Mouse (Mus musculus) kidney, postnatal 0 days (tissue): Measurements from ENCODE around the gene Prg2. TPM values are rescaled to one million over a fixed set of nuclear protein-coding genes. Genes with fewer than 3 reads are reported as not detected.
A peak's percentile ranks its signal among the peaks of the same experiment; 100 is the strongest.

Source experiments
- ATAC-seq: fragments of 200-750 bp; cut with Nextera tagmentation; replicated peaks from 2 replicates; pipeline ENCODE4 v1.8.0; 2017; ENCODE audit warnings: low read depth, moderate number of reproducible peaks, moderate TSS enrichment, moderate library complexity; ENCODE audit not compliant: low FRiP score
- DNase-seq: peaks from one replicate; pipeline ENCODE4 v3.0.0-alpha.2; 2016; ENCODE audit warnings: low spot score
- H3K27ac ChIP-seq: fragments of 300-500 bp; sonication (generic); 2 replicates; pipeline ENCODE4 v1.5.1; 2014; ENCODE audit warnings: mild to moderate bottlenecking
- H3K27me3 ChIP-seq: fragments of 300-500 bp; sonication (generic); 2 replicates; pipeline ENCODE4 v1.6.1; 2014; ENCODE audit warnings: low read length, mixed read lengths; ENCODE audit not compliant: insufficient read depth
- H3K36me3 ChIP-seq: fragments of 300-500 bp; sonication (generic); 2 replicates; pipeline ENCODE4 v1.6.1; 2014; ENCODE audit warnings: low read length, mixed read lengths; ENCODE audit not compliant: insufficient read depth
- H3K4me1 ChIP-seq: fragments of 300-500 bp; sonication (generic); replicated peaks from 2 replicates; pipeline ENCODE4 v1.6.1; 2014; ENCODE audit warnings: antibody characterized with exemption, low read length, mixed read lengths; ENCODE audit not compliant: insufficient read depth
- H3K4me2 ChIP-seq: fragments of 300-500 bp; sonication (generic); 2 replicates; pipeline ENCODE4 v1.6.1; 2014; ENCODE audit warnings: mild to moderate bottlenecking, low read length, moderate library complexity, mixed read lengths
- H3K4me3 ChIP-seq: fragments of 300-500 bp; sonication (generic); replicated peaks from 2 replicates; pipeline ENCODE4 v1.5.1; 2014; ENCODE audit warnings: low read depth, low read length
- H3K9ac ChIP-seq: fragments of 300-500 bp; sonication (generic); 2 replicates; pipeline ENCODE4 v1.6.1; 2014; ENCODE audit warnings: low read depth, low read length
- H3K9me3 ChIP-seq: fragments of 300-500 bp; sonication (generic); replicated peaks from 2 replicates; pipeline ENCODE4 v1.6.1; 2016; ENCODE audit warnings: low read length, inconsistent platforms, mixed read lengths
- CTCF ChIP-seq: IDR thresholded peaks from 2 replicates; pipeline ENCODE4 v1.5.1; 2016; ENCODE audit warnings: antibody characterized with exemption, low read depth, mild to moderate bottlenecking, moderate library complexity
- WGBS: fragments of 180-500 bp; shearing (Covaris S2); extraction: QIAGEN DNeasy Blood & Tissue Kit; methylation state at CpG from one replicate; pipeline ENCODE4 v1.1.7; 2014; 5-methylcytosine and 5-hydroxymethylcytosine counted together
- polyA plus RNA-seq: library from polyadenylated mRNA; unstranded; fragments of >200 nt; fragmentation: Nextera tagmentation; extraction: Ambion mirVana; gene quantifications from 2 replicates; pipeline ENCODE4 v1.2.1, GENCODE M21; 2015

Gene Prg2
- polyA plus RNA-seq, 1 experiment from 2014 or later: not detected

DNA sequence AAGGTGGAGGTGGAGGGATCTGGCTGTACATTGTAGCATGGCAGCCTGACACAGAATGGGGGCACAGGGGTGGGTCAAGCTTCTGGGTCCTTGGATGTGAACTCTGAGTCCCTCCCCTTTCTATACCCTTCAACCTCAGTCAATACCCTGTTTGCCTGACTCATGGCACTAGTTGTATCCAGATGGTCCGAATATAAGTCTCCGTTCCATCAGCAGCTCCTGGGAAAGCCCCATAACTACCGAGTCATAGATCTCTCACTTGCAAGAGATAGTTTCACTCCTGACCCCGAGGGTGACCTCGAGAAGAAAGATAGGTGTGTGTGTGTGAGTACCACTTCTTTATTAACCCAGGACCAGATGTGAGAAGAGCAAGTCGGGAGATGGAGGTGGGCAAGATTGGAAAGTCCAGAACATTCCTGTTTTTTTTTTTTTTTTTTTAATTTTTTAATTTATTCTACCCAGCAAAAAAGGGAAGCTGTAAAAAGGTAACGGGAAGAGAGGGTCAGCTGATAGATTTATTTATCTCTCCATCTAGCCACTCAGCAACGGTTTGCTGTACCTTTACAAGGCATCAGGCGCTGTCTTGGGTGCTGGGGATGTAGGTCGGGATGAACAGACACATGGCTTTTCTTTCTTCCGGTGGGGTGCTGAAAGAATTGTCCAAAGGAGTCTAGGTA lies 21.5 kb upstream of the Prg2 start:
- Histone ChIP-seq H3K9me3 (no peaks in the 10 kb centered on the region), H3K36me3 (peaks cover 9% of the 10 kb centered on the region; the same call in 1 of the 2 replicates), H3K27me3 (no peaks in the 10 kb centered on the region), H3K4me1 (no peaks in the 10 kb centered on the region), H3K27ac (no peak overlapping the region), H3K9ac (no peak overlapping the region), H3K4me3 (no peak overlapping the region), H3K4me2 (no peak overlapping the region)
- TF ChIP-seq CTCF: no peak
- DNase-seq (no peak), ATAC-seq (no peak)
- WGBS: 88% methylated on average over 11 of the region's 11 CpGs

DNA sequence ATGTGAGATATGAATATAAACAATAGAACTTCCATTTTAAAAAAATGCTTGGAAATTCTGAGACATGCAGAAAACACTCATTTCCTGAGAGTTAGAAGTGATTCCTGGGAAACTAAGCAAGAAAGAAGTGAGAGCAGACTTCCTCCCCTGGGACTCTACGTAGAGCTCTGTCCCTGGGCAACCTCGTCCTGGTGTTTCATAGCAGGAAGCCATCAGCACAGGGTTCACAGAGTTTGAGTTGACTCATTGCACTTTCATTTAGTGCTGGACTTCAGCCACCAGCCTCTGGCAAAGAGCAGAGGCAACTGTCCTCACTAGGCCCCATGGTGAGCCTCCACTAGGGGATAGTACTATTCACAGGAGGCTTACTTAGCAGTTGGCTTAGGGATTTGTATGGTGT lies 19.0 kb upstream of the Prg2 start:
- WGBS: 54% methylated on average over 2 of the region's 2 CpGs
- Histone ChIP-seq H3K4me1 (no peaks in the 10 kb centered on the region), H3K4me3 (no peak overlapping the region), H3K36me3 (peaks cover 5% of the 10 kb centered on the region; the same call in 1 of the 2 replicates), H3K9me3 (no peaks in the 10 kb centered on the region), H3K27me3 (no peaks in the 10 kb centered on the region), H3K9ac (no peak overlapping the region), H3K4me2 (no peak overlapping the region), H3K27ac (no peak overlapping the region)
- DNase-seq: peak; percentile 72
- peak; percentile 65 for ATAC-seq
- peak; percentile 21; the same call in 1 of the 2 replicates for TF ChIP-seq CTCF

DNA sequence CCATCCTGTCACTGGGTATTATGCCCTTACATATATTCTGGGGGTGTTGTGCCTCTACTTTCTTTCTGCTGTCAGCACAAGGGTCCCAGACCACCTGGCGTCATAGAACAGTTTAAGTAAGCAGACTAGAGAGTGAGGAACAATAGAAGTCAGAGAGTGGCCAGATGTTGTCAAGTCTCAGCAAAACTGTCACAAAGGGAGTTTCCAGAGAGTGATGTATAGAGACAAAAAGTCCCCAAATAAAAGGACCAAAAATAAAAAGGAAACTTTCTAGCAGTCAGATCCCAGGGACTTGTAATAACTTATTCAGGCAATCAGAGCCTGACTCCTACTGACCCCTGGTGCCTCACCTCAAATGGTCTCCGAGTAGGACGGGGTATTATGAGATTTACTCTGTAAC lies 18.4 kb upstream of the Prg2 start:
- no peaks in the 10 kb centered on the region for H3K4me1 ChIP-seq
- no peak for TF ChIP-seq CTCF
- ATAC-seq (no peak), DNase-seq (no peak)
- H3K9ac ChIP-seq: no peak overlapping the region
- no peaks in the 10 kb centered on the region for H3K9me3 ChIP-seq
- no peak overlapping the region for H3K27ac ChIP-seq
- H3K4me3 ChIP-seq: no peak overlapping the region
- peaks cover 5% of the 10 kb centered on the region; the same call in 1 of the 2 replicates for H3K36me3 ChIP-seq
- H3K4me2 ChIP-seq: no peak overlapping the region
- 69% methylated on average over 3 of the region's 3 CpGs for WGBS
- no peaks in the 10 kb centered on the region for H3K27me3 ChIP-seq

DNA sequence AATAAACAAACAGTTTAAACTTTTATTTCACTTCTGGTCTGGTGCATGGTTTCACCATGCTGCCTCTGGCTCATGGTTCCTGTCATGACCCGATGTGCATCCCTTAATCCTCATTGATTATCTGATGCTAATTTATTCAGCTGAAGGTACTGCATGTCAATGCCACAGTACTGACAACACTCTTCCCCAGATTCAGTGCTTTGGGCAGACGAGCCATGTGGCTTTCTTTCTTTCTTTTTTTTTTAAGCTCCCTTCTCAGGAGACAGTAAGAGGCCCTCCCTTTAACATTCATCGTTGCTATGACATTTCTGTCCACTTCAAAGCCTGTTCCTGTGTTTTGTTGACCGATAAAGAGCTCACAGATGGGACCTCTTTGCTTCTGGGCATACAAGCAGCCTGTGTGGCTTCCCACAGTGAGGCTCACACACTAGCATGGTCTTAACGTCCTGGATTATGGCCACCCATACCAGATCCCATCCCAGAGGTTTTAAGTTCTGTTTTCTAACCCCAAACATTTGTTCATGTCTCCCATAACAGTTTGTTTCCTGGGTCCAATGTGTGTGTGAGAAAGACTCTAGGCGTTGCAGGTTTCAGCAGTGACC lies 17.3 kb upstream of the Prg2 start:
- Histone ChIP-seq H3K9ac (no peak overlapping the region), H3K27me3 (no peaks in the 10 kb centered on the region), H3K4me3 (no peak overlapping the region), H3K4me2 (no peak overlapping the region), H3K27ac (no peak overlapping the region), H3K9me3 (no peaks in the 10 kb centered on the region), H3K36me3 (no peaks in the 10 kb centered on the region), H3K4me1 (no peaks in the 10 kb centered on the region)
- 41% methylated on average over 6 of the region's 6 CpGs for WGBS
- no peak for ATAC-seq
- TF ChIP-seq CTCF: no peak
- DNase-seq: no peak

DNA sequence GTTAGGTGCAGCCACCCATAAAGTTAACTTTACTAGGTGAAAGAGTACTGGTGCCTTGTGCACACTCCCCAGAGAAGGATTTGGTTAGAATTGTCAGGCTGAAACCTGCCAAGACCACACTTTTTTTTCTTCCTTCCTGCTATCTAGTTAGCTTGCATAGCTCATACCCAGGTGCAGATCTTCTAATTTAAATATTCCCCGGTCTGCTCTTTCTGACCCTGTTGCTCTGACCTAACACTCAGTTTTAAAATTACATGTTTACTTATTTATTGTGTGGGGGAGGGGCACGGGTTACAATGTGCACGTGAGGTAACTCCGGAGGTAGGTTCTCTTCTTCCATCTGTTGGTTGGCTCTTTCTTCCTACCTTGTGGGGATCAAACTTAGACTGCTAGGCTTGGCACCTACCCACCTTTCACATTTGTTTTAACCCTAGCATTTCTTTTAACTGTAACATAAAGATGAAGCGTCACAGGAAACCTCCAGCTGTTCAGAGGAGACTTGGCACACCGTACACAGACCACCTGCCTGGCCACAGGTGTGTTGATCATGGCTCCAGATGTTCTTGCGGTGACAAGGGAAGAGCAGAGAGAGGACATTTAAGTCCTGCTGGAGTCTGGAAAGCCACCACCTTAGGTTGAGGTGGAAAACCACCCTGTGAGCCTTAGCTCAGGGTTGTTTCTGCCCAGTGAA lies 16.0 kb upstream of the Prg2 start:
- WGBS: 83% methylated on average over 7 of the region's 7 CpGs
- TF ChIP-seq CTCF: no peak
- no peak for DNase-seq

DNA sequence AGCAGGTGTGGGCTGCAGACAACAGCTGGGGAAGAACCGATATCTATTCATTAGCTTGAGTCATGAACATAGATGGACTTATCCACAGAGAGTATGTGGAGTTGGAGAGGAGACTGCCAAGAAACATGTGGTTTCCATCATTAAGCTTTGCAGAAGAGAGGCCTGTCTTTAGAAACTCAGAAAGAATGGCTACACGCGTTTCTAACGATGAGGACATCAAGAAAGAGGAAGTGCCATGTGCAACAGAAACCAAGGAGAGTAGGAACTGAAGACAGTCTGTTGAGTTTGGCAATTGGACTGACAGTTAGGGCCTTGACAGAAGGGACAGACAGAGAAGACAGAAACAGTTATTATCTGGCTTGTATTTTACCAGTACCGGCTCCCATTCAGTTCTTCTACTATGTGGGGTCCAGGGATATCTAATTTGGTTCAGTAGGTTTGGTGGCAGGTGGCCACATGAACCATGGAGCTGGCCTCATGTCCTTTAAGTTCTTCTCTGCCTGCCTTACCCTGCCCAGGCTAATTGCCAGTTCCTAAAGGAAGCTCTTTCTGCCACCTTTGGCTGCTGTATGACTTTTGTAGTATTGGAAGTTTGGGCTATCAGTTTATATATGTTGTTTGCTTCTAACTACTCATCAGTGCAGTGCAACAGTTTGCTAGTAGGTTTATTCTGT lies 12.8 kb upstream of the Prg2 start:
- Histone ChIP-seq H3K4me2 (no peak overlapping the region), H3K27me3 (no peaks in the 10 kb centered on the region), H3K36me3 (no peaks in the 10 kb centered on the region), H3K27ac (no peak overlapping the region), H3K4me1 (no peaks in the 10 kb centered on the region), H3K9me3 (no peaks in the 10 kb centered on the region), H3K9ac (no peak overlapping the region), H3K4me3 (no peak overlapping the region)
- DNase-seq (no peak), ATAC-seq (no peak)
- no peak for TF ChIP-seq CTCF
- 83% methylated on average over 5 of the region's 5 CpGs for WGBS

More for the DNA sequence above, 16.0 kb upstream of the Prg2 start:
- Histone ChIP-seq H3K27me3 (no peaks in the 10 kb centered on the region), H3K27ac (no peak overlapping the region), H3K4me2 (no peak overlapping the region), H3K9me3 (no peaks in the 10 kb centered on the region), H3K9ac (no peak overlapping the region), H3K4me3 (no peak overlapping the region), H3K36me3 (no peaks in the 10 kb centered on the region), H3K4me1 (no peaks in the 10 kb centered on the region)
- no peak for ATAC-seq
